Mouse (Mus musculus) spleen, adult 2 months (tissue): Measurements from ENCODE around the gene Paqr5. TPM values are rescaled to one million over a fixed set of nuclear protein-coding genes. Genes with fewer than 3 reads are reported as not detected.

ENCODE experiments used
- DNase-seq, 2 experiments: peaks; one replicate each; pipeline versions ENCODE4 v3.0.0 to v3.0.0-alpha.2; 2012 to 2021; ENCODE audit warnings: low spot score in 2 of 2, low read depth in 1 of 2
- H3K27ac ChIP-seq: fragments of 200-500 bp; 2 replicates; pipeline ENCODE4 v1.5.1; 2012; ENCODE audit warnings: low read length, inconsistent platforms; ENCODE audit not compliant: insufficient read depth
- H3K27me3 ChIP-seq: fragments of 200-500 bp; 2 replicates; pipeline ENCODE4 v1.6.1; 2012; ENCODE audit warnings: mild to moderate bottlenecking, moderate library complexity, low read length, inconsistent platforms; ENCODE audit not compliant: control insufficient read depth, insufficient read depth
- H3K36me3 ChIP-seq: fragments of 200-500 bp; 2 replicates; pipeline ENCODE4 v1.6.1; 2012; ENCODE audit warnings: mild to moderate bottlenecking, low read length, inconsistent platforms; ENCODE audit not compliant: control insufficient read depth, insufficient read depth
- H3K4me1 ChIP-seq: fragments of 200-500 bp; 2 replicates; pipeline ENCODE4 v1.6.1; 2011; ENCODE audit warnings: inconsistent platforms; ENCODE audit not compliant: control insufficient read depth, insufficient read depth, insufficient read length
- H3K4me3 ChIP-seq: fragments of 200-500 bp; 2 replicates; pipeline ENCODE4 v1.5.1; 2011; ENCODE audit warnings: mild to moderate bottlenecking, inconsistent platforms; ENCODE audit not compliant: insufficient read depth, insufficient read length; ENCODE audit errors: extremely low read depth
- CTCF ChIP-seq: fragments of 200-500 bp; IDR thresholded peaks from 2 replicates; pipeline ENCODE4 v1.5.1; 2011; ENCODE audit warnings: mild to moderate bottlenecking, inconsistent platforms; ENCODE audit not compliant: insufficient read depth, insufficient read length, insufficient replicate concordance; ENCODE audit errors: extremely low read depth
- POLR2A ChIP-seq: fragments of 200-500 bp; IDR thresholded peaks from 2 replicates; pipeline ENCODE4 v1.6.1; 2011; ENCODE audit warnings: low read depth, low read length, inconsistent platforms
- WGBS: fragments of 180-500 bp; shearing (Covaris S2); methylation state at CpG from one replicate; pipeline ENCODE4 v1.1.7; 2018; 5-methylcytosine and 5-hydroxymethylcytosine counted together
- polyA plus RNA-seq: library from polyadenylated mRNA; depleted of rRNA; stranded (reverse); fragments of >200 nt; gene quantifications from 2 replicates; pipeline ENCODE4 v1.2.3, GENCODE M21; 2012; rRNA removed

Paqr5 gene
- polyA plus RNA-seq, 1 experiment, result 2.7 TPM

DNA sequence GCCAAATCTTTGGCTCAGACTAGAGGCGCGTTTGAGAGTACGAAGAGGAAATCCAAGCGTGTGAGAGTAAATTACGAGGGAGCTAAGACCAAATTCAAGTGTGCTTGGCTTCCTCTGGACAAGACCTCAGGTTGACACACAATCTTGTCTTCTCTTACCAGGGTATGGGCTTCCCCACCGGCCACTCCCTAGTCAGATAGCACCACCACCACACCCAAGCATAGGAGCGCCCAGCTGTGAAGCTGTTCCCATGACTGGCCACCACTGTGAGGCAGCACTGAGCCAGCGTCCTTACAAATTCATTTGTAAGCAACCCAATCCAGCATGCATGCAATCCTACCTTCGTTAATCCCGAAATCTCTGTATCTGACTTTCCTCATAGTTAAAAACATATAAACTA, 119.7 kb downstream of the Paqr5 start:
- DNase-seq, result peak in 1 of 2 experiments; percentile 51
- peak; percentile 69; the same call in 1 of the 2 replicates for TF ChIP-seq CTCF
- TF ChIP-seq POLR2A, result no peak
- peaks cover under 1% of the 10 kb centered on the region; the same call in 1 of the 2 replicates for H3K4me1 ChIP-seq
- WGBS, result 48% methylated on average over 10 of the region's 10 CpGs
- peaks cover 9% of the 10 kb centered on the region for H3K36me3 ChIP-seq
- H3K27me3 ChIP-seq, result no peaks in the 10 kb centered on the region
- no peak overlapping the region for H3K27ac ChIP-seq
- H3K4me3 ChIP-seq, result no peak overlapping the region

DNA sequence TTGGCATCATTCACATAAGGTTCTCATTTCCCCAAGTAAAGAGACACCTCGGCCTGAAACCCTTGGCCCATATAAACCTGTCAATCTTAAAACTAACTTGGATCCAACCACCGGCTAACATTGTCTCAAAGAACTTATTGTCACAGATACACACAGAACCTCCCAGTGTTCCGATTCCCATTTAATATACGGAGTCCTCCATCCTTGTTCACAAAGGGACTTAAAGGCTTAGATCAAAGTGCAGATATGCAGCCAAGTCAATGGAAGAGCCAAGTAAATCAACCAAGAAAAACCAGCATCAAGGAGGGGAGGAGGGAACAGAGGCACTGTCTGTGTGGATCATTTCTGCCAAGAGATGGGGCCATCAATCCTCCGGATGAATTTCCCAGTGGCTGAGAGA, 121.1 kb downstream of the Paqr5 start:
- WGBS, result 95% methylated on average over 5 of the region's 5 CpGs
- TF ChIP-seq CTCF (no peak), POLR2A (no peak)

DNA sequence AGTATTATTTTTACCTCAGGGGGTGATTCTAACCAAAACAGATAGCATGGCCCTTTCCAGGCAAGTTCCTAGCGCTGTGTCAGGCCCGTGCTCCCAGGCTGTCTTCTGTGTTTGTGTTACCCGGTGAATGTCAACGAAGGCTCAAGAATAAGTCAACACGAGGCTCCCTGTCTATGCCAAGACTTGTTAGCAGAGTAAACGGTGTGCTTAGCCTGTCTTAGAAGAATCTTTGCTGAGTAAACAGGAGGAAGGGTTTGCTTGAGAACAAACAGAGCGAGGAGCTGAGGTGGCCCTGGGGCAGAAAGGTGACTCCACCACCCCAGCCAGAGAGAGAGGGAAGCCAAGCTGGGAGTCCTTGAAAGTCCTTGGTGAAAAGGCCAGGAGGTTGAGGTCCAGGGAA, 122.5 kb downstream of the Paqr5 start:
- no peak for TF ChIP-seq POLR2A
- TF ChIP-seq CTCF, result no peak
- DNase-seq, result no peak
- Histone ChIP-seq H3K27me3 (no peaks in the 10 kb centered on the region), H3K36me3 (no peaks in the 10 kb centered on the region), H3K27ac (no peak overlapping the region), H3K4me1 (peaks cover 6% of the 10 kb centered on the region; the same call in 1 of the 2 replicates), H3K4me3 (no peak overlapping the region)
- 90% methylated on average over 7 of the region's 7 CpGs for WGBS

More for the DNA sequence above, 121.1 kb downstream of the Paqr5 start:
- no peak for DNase-seq
- Histone ChIP-seq H3K27ac (no peak overlapping the region), H3K4me3 (no peak overlapping the region), H3K4me1 (peaks cover 6% of the 10 kb centered on the region; the same call in 1 of the 2 replicates), H3K27me3 (no peaks in the 10 kb centered on the region), H3K36me3 (no peaks in the 10 kb centered on the region)

Other genes starting within 250 kb of the Paqr5 start
- gene Rplp1, start 112.3 kb downstream of the Paqr5 start, polyA plus RNA-seq, result 10,671 and 13,207 TPM in 2 replicates
- 4.6 and 4.7 TPM in 2 replicates for gene Kif23, start 80.1 kb downstream of the Paqr5 start, polyA plus RNA-seq
- gene Glce, start 95.8 kb upstream of the Paqr5 start, polyA plus RNA-seq, result 1.1 and 1.4 TPM in 2 replicates